Mouse (Mus musculus) testis, adult 2 months (tissue): ENCODE results near the gene Gpr3.

Source experiments
- CTCF ChIP-seq: fragments of 200-500 bp; IDR thresholded peaks from 2 replicates; pipeline ENCODE4 v1.5.1; 2012; ENCODE audit warnings: low read depth, mild to moderate bottlenecking, inconsistent platforms, low read length, moderate library complexity; ENCODE audit not compliant: control insufficient read depth, insufficient read depth, insufficient replicate concordance
- POLR2A ChIP-seq: fragments of 200-500 bp; IDR thresholded peaks from 2 replicates; pipeline ENCODE4 v1.6.1; 2012; ENCODE audit warnings: low read depth, mild to moderate bottlenecking, inconsistent platforms, low read length, moderate library complexity; ENCODE audit not compliant: control insufficient read depth

- TF ChIP-seq CTCF (no peak), POLR2A (no peak)
These were observed 38.9 kb upstream of the Gpr3 start for GRCm38 (mm10) chr4:133251214-133251613.
